Comparison of ENCODE assay signal across 9 mouse cellular contexts in the genomic region with DNA sequence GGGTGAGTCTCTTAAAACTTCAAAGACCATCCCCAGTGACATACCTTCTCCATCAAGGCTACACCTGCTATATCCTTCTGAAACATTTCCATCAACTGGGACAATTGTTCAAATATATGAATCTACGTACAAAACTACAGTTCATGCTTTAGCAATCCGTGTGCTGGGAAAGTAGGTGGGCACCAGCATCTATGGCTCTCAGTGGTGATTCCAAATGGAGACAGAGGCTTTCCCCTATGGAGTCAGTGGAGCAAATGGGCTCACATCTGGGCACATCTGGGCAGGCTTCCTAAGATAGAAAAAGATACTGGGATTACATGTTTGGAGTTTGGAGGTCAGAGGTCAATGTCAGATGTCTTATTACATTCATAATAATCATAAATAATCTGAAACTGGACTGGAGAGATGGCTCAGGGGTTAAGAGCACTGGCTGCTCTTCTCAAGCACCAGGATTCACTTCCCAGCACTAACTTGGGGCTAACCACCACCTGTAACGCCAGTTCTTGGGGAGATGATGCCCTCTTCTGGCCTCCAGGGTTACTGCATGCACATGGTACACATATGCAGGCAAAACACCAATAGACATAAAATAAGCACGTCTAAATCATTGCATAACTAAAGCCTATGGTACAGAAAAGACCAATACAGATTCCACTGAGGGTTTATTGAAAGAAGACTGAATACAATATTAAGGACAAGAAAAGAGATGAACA. TPM values are rescaled to one million over a fixed set of nuclear protein-coding genes. Genes with fewer than 3 reads are reported as not detected.
DNase-seq lines count a peak whose midpoint lies in the region; ATAC-seq and TF ChIP-seq lines count a peak whose summit lies in the region.
"Had no signal": no experiment of that assay in that cellular context is flagged by ENCODE, and none has a peak within 500 bp of the region (broad histone marks: within the 10 kb centered on the region; RNA-seq: fewer than 3 reads in every experiment).

No protein-coding gene starts in this region.

- no peak overlapping the region for H3K27ac ChIP-seq in kidney, adult 2 months (ENCODE audit: insufficient read depth, low read depth, low read length)
- no peak overlapping the region for H3K27ac ChIP-seq in cortical plate, adult 2 months (ENCODE audit: insufficient read depth, low read length)
- no peak overlapping the region for H3K27ac ChIP-seq in hindbrain, embryonic 11.5 days (ENCODE audit: low read depth, low read length)

- H3K4me2 ChIP-seq in hindbrain, embryonic 11.5 days (replicated peaks; ENCODE audit: low read depth, low read length), result no peak overlapping the region

- H3K9me3 ChIP-seq in hindbrain, embryonic 11.5 days (ENCODE audit: control insufficient read depth, low read length), result no peaks in the 10 kb centered on the region

- no peaks in the 10 kb centered on the region; the same call in 1 of the 2 replicates for H3K27me3 ChIP-seq in kidney, adult 2 months (replicated peaks; ENCODE audit: control insufficient read depth, insufficient read depth, low read length)
- no peaks in the 10 kb centered on the region for H3K27me3 ChIP-seq in hindbrain, embryonic 11.5 days (ENCODE audit: control insufficient read depth, insufficient read depth, low read length)

- ATAC-seq in hindbrain, embryonic 11.5 days (ENCODE audit: low FRiP score), result no peak
- ATAC-seq: forebrain, embryonic 16.5 days had no signal

- intact Hi-C loops in gastrocnemius, postnatal 14 days (cut with DNase I; ENCODE audit: low total_unique reads), result no loop called here

- H3K4me1 ChIP-seq in kidney, adult 2 months (ENCODE audit: control insufficient read depth, insufficient read depth, low read length), result no peaks in the 10 kb centered on the region
- peaks cover 2% of the 10 kb centered on the region for H3K4me1 ChIP-seq in cortical plate, adult 2 months (ENCODE audit: control insufficient read depth, insufficient read depth, low read length)
- H3K4me1 ChIP-seq in hindbrain, embryonic 11.5 days (replicated peaks; ENCODE audit: control insufficient read depth, insufficient read depth, low read length), result no peaks in the 10 kb centered on the region

- 75% methylated on average over 4 of the region's 4 CpGs for WGBS in kidney, adult 2 months
- 73% methylated on average over 4 of the region's 4 CpGs for WGBS in hindbrain, embryonic 11.5 days

- DNase-seq in kidney, adult 2 months, result no peak
- DNase-seq in kidney, postnatal 14 days, result no peak
- peak; percentile 53 for DNase-seq in thymus, postnatal 14 days
- DNase-seq in thymus, postnatal 0 days (ENCODE audit: low spot score), result no peak
- no peak for DNase-seq in gastrocnemius, postnatal 14 days
- DNase-seq in left cerebral cortex, adult 18-20 months (ENCODE audit: low spot score in 2 of 2), result no peak
- DNase-seq in hindbrain, embryonic 11.5 days (ENCODE audit: low spot score), result no peak

- TF ChIP-seq POLR2A in kidney, adult 2 months (IDR thresholded peaks at IDR 0.05; ENCODE audit: low read depth, low read length), result no peak
- TF ChIP-seq POLR2A in cortical plate, adult 2 months (IDR thresholded peaks at IDR 0.05; ENCODE audit: extremely low read depth, insufficient read depth, low read length), result no peak

- 0 out of 2 replicates have a peak, but pooled peaks have one; percentile 10 for TF ChIP-seq CTCF in kidney, adult 2 months (conservative IDR thresholded peaks at IDR 0.05; ENCODE audit: insufficient read depth, insufficient read length, low read depth, low read length)
- peak; percentile 11; the same call in 1 of the 2 replicates for TF ChIP-seq CTCF in cortical plate, adult 2 months (IDR thresholded peaks at IDR 0.05; ENCODE audit: extremely low read depth, insufficient read depth, low read length)

- no peak overlapping the region for H3K9ac ChIP-seq in hindbrain, embryonic 11.5 days (ENCODE audit: low read depth, low read length)

- H3K4me3 ChIP-seq in kidney, adult 2 months (ENCODE audit: insufficient read depth, low read depth, low read length), result no peak overlapping the region
- H3K4me3 ChIP-seq in cortical plate, adult 2 months (ENCODE audit: insufficient read depth, low read length), result no peak overlapping the region
- H3K4me3 ChIP-seq in hindbrain, embryonic 11.5 days (ENCODE audit: low read depth, low read length), result no peak overlapping the region

- H3K36me3 ChIP-seq in kidney, adult 2 months (ENCODE audit: control insufficient read depth, insufficient read depth, low read length), result no peaks in the 10 kb centered on the region; the same call in 1 of the 2 replicates
- no peaks in the 10 kb centered on the region for H3K36me3 ChIP-seq in hindbrain, embryonic 11.5 days (ENCODE audit: control insufficient read depth, insufficient read depth, low read length)

RNA-seq across cellular contexts. Expression of a gene that starts 3.2 kb away (rescaled TPM):
- polyA plus RNA-seq in kidney, adult 2 months (2012; rRNA removed), result 4.0 and 7.3 TPM in 2 replicates
- polyA plus RNA-seq in thymus, postnatal 0 days (2015; fragmentation: Nextera tagmentation; extraction: Ambion mirVana), result 129 and 142 TPM in 2 replicates
- polyA plus RNA-seq in cortical plate, adult 2 months (2012; rRNA removed), result 1.7 and 2.5 TPM in 2 replicates
- 1 to 10 TPM in 1 of 2 experiments, under 1 TPM in 1; 0.84 to 1.1 TPM for total RNA-seq in gastrocnemius, postnatal 14 days (2021)
- total RNA-seq in left cerebral cortex, adult 18-20 months (2021), result 1 to 10 TPM in 1 of 2 experiments, under 1 TPM in 1; 0.80 to 1.8 TPM
- 1.5 and 1.6 TPM in 2 replicates for polyA plus RNA-seq in hindbrain, embryonic 11.5 days (2014; fragmentation: Nextera tagmentation; extraction: Ambion mirVana)

RNA-seq across cellular contexts. Expression of a gene that starts 47.5 kb away (rescaled TPM):
- polyA plus RNA-seq in kidney, adult 2 months (2012; rRNA removed), result 0.37 and 1.3 TPM in 2 replicates
- 5.9 and 7.1 TPM in 2 replicates for polyA plus RNA-seq in thymus, postnatal 0 days (2015; fragmentation: Nextera tagmentation; extraction: Ambion mirVana)
- 0.93 and 0.96 TPM in 2 replicates for polyA plus RNA-seq in cortical plate, adult 2 months (2012; rRNA removed)
- total RNA-seq in gastrocnemius, postnatal 14 days (2021), result under 1 TPM; 0.18 to 0.27 TPM
- under 1 TPM; 0.80 to 0.81 TPM for total RNA-seq in left cerebral cortex, adult 18-20 months (2021)
- polyA plus RNA-seq in hindbrain, embryonic 11.5 days (2014; fragmentation: Nextera tagmentation; extraction: Ambion mirVana), result 0.28 TPM in 2 replicates

RNA-seq across cellular contexts. Expression of a gene that starts 48.5 kb away (rescaled TPM):
- polyA plus RNA-seq in kidney, adult 2 months (2012; rRNA removed), result 0.29 and 2.6 TPM in 2 replicates
- 3.0 and 4.1 TPM in 2 replicates for polyA plus RNA-seq in thymus, postnatal 0 days (2015; fragmentation: Nextera tagmentation; extraction: Ambion mirVana)
- polyA plus RNA-seq in cortical plate, adult 2 months (2012; rRNA removed), result 0.04 and 0.09 TPM in 2 replicates
- total RNA-seq in gastrocnemius, postnatal 14 days (2021), result not detected
- not detected for total RNA-seq in left cerebral cortex, adult 18-20 months (2021)
- polyA plus RNA-seq in hindbrain, embryonic 11.5 days (2014; fragmentation: Nextera tagmentation; extraction: Ambion mirVana), result not detected in 2 replicates
- polyA plus RNA-seq: forebrain, embryonic 16.5 days had no signal

Comparison
In these comparisons a context has a peak if more than half of its experiments do, and no peak if none do; other contexts are left out.
1. RNA of a gene that starts 3.2 kb away (polyA plus RNA-seq): 129 to 142 TPM in thymus, postnatal 0 days; 4.0 to 7.3 TPM in kidney, adult 2 months, 1.7 to 2.5 TPM in cortical plate, adult 2 months and 1.5 to 1.6 TPM in hindbrain, embryonic 11.5 days; every median in the first group is over 10 times any median in the second.